Mouse (Mus musculus) spleen, adult 2 months (tissue): ENCODE results near the gene Plekha6.

Experiments used
- CTCF ChIP-seq: fragments of 200-500 bp; IDR thresholded peaks from 2 replicates; pipeline ENCODE4 v1.5.1; 2011; ENCODE audit warnings: mild to moderate bottlenecking, inconsistent platforms; ENCODE audit not compliant: insufficient read depth, insufficient read length, insufficient replicate concordance; ENCODE audit errors: extremely low read depth
- POLR2A ChIP-seq: fragments of 200-500 bp; IDR thresholded peaks from 2 replicates; pipeline ENCODE4 v1.6.1; 2011; ENCODE audit warnings: low read depth, low read length, inconsistent platforms

- TF ChIP-seq POLR2A (no peak), CTCF (no peak)
Measured at GRCm38 (mm10) chr1:133347226-133347625, 183.2 kb downstream of the Plekha6 start.
